Mouse (Mus musculus): ENCODE measurements around the gene Fgg. TPM values are rescaled to one million over a fixed set of nuclear protein-coding genes. Genes with fewer than 3 reads are reported as not detected.

Fgg gene
- total RNA-seq (2023) = not detected

DNA sequence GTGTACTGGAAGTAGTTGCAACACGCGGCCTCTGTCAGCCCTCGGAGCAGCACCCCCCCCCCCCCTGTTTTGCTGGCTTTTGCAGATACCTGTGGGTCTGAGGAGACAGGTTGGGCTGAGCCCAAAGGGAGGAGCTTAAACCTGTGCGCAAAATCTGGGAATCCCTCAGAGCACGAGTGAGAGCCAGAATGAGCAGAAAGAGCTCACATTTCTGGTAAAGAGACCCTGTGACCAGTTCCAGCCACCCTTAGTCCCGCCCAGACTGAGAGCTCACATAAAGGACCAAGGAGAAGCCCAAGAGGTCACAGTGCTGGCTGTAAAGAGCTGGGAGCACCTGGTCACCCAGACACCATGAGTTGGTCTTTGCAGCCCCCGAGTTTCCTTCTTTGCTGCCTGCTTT lies at the start of gene Fgg:
Gene Fgg, plus strand, starts transcription at position 168 of the 400 bp plus-strand sequence.

DNA sequence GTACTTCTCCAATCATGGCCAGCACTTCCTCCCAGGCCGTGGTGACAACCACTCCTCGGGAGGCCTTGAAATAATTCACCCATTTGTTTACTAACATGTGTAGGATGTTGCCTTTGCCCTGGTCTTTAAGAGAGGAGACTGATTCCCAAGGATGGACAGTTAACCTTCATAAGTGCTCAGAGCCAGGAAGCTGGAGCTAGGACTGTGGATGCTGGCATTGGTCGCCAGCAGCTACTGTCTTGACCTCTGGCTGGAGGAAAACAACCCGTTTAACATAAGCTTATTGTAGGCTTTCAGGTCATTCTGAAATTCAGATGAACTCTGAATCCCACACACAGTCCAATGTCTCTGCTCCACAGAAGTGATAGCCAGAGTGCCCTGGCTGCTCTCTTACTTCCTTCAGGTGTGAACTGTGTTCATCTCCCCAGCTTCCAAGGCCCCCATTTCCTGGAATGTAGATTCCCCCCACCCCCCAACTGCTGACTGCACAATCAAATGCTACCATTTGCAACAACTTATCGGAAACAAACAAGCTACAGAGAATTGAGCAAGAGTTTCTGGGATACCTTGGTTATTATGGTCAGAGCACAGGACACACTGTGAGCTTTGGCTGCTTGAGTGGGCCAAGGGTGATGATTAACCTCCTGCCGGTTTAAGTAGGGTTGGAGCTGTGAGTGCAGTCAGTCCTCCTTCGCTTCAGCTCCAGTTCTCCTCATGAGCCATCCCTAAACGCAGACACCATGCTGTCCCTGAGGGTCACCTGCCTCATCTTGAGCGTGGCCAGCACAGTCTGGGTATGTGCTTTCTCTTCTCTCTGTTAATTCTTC lies 18.2 kb downstream of the Fgg start, which contains the start of gene Fga:
Gene Fga, plus strand, starts transcription at position 602 of the 827 bp plus-strand sequence.

DNA sequence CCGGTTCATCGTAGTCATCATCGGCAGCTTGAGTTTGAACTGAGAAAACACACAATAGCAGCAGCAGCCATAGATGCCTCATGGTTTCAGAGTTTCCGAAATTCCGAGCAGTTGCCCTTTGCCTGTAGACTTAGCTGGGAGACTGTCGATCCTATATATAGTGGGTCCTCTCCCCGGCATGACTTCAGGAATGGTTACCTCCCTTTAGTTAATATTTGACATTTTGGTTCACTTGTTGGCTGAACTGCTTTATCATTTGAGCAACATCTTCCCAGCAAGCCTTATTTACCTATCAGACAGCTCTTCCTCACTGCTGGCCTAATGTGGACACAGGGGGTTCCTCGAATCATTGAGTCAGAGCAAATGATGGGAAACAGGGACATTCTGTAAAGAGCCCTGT lies 42.2 kb downstream of the Fgg start, which contains the start of gene Fgb:
Gene Fgb, minus strand, starts transcription at position 184 of the 400 bp plus-strand sequence.

DNA sequence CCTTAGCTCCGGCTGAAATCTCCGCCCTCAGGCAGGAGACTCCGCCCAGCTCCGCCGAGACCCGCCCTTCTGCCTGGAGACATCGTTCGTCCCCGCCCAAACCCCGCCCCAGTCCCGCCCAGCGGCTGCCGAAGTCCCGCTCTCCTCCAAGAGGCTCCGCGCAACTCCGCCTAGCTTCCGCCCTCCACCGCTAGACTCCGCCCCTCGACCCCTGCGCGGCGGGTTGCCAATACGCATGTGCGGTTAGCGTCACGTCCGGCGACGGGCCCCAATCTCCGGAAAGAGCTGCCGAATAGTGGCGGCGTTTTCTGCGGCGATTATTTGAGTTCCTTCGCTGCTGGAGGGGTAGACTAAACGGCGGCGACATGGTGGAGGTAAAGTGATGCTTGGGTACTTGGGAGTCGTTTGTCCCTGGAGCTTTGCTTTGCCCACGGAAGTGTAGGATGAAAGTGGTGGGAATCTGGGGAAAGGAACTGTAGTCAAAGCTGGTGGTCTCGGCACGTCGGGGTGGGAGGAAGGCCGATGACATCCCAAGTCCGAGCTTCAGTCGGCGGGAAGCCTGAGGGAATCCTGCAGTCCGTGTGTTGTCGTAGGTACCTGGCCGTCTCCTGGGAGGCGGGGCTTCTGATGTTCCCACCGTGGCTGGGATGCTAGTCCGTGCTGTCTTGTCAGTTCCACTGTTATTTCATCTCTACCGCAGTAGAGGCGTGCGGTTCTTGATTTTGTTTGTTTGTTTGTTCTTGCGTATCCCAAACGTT lies 47.9 kb downstream of the Fgg start, which contains the start of gene Plrg1:
Gene Plrg1, plus strand, starts transcription at position 242 of the 758 bp plus-strand sequence.

Other genes starting within 250 kb of the Fgg start
- gene Rbm46, start 131.2 kb upstream of the Fgg start, total RNA-seq (2023) = not detected
- not detected for gene Lrat, start 103.8 kb upstream of the Fgg start, total RNA-seq (2023)
- not detected for gene Fga, start 18.4 kb downstream of the Fgg start, total RNA-seq (2023)
- gene Fgb, start 42.1 kb downstream of the Fgg start, total RNA-seq (2023) = not detected
- 10 to 100 TPM; 31.2 to 38.2 TPM for gene Plrg1, start 47.8 kb downstream of the Fgg start, total RNA-seq (2023)
- not detected for gene Dchs2, start 120.2 kb downstream of the Fgg start, total RNA-seq (2023)

Measured in monocyte, adult 59 days (primary cell).